Mouse (Mus musculus) intestine, postnatal 0 days (tissue): ENCODE data around the gene Gbp3. TPM values are rescaled to one million over a fixed set of nuclear protein-coding genes. Genes with fewer than 3 reads are reported as not detected.
A peak's percentile ranks its signal among the peaks of the same experiment; 100 is the strongest.
"Not testable (repeated sequence)": the region's sequence is repeated elsewhere in the genome, so short reads cannot be mapped to it uniquely, and the experiment has no call there.

Experiments
- ATAC-seq: fragments of 200-750 bp; cut with Nextera tagmentation; 2 replicates; pipeline ENCODE4 v1.8.0; 2017; ENCODE audit warnings: mild to moderate bottlenecking, moderate TSS enrichment, moderate library complexity
- H3K27ac ChIP-seq: fragments of 300-500 bp; sonication (generic); 2 replicates; pipeline ENCODE4 v1.5.1; 2014; ENCODE audit warnings: mild to moderate bottlenecking, low read depth, low read length, moderate library complexity
- H3K27me3 ChIP-seq: fragments of 300-500 bp; sonication (generic); replicated peaks from 2 replicates; pipeline ENCODE4 v1.6.1; 2014; ENCODE audit warnings: low read length, mixed read lengths; ENCODE audit not compliant: control insufficient read depth, insufficient read depth
- H3K36me3 ChIP-seq: fragments of 300-500 bp; sonication (generic); 2 replicates; pipeline ENCODE4 v1.6.1; 2014; ENCODE audit warnings: mild to moderate bottlenecking, moderate library complexity; ENCODE audit not compliant: control insufficient read depth, insufficient read depth
- H3K4me1 ChIP-seq: fragments of 300-500 bp; sonication (generic); replicated peaks from 2 replicates; pipeline ENCODE4 v1.6.1; 2014; ENCODE audit warnings: antibody characterized with exemption, low read length, mixed read lengths; ENCODE audit not compliant: control insufficient read depth, insufficient read depth
- H3K4me2 ChIP-seq: fragments of 300-500 bp; sonication (generic); replicated peaks from 2 replicates; pipeline ENCODE4 v1.6.1; 2014; ENCODE audit warnings: low read depth, mild to moderate bottlenecking, moderate library complexity
- H3K4me3 ChIP-seq: fragments of 300-500 bp; sonication (generic); 2 replicates; pipeline ENCODE4 v1.5.1; 2014; ENCODE audit warnings: low read depth, low read length
- H3K9ac ChIP-seq: fragments of 300-500 bp; sonication (generic); 2 replicates; pipeline ENCODE4 v1.6.1; 2014; ENCODE audit warnings: mild to moderate bottlenecking, low read depth, low read length
- H3K9me3 ChIP-seq: fragments of 300-500 bp; sonication (generic); 2 replicates; pipeline ENCODE4 v1.6.1; 2016; ENCODE audit warnings: mixed run types; ENCODE audit not compliant: control insufficient read depth
- CTCF ChIP-seq: sonication (generic); IDR thresholded peaks from 2 replicates; pipeline ENCODE4 v1.5.1; 2016; ENCODE audit warnings: low read depth, mild to moderate bottlenecking, control low read depth, antibody characterized with exemption, moderate library complexity
- WGBS: fragments of 180-500 bp; shearing (Covaris S2); extraction: QIAGEN DNeasy Blood & Tissue Kit; methylation state at CpG from one replicate; pipeline ENCODE4 v1.1.7; 2014; 5-methylcytosine and 5-hydroxymethylcytosine counted together
- polyA plus RNA-seq: library from polyadenylated mRNA; unstranded; fragments of >200 nt; fragmentation: Nextera tagmentation; extraction: Ambion mirVana; gene quantifications from 2 replicates; pipeline ENCODE4 v1.2.1, GENCODE M21; 2015

Gbp3 gene
- polyA plus RNA-seq, 1 experiment from 2014 or later: 7.6 TPM

- no peak overlapping the region for H3K27ac ChIP-seq
- no peak overlapping the region for H3K9ac ChIP-seq
- no peaks in the 10 kb centered on the region for H3K9me3 ChIP-seq
- peak overlapping the region; percentile 63 for H3K4me2 ChIP-seq
- H3K36me3 ChIP-seq: no peaks in the 10 kb centered on the region
- peak overlapping the region; percentile 41 for H3K4me3 ChIP-seq
- H3K27me3 ChIP-seq: no peaks in the 10 kb centered on the region
- no peaks in the 10 kb centered on the region for H3K4me1 ChIP-seq
- WGBS: 11% methylated on average over 12 of the region's 12 CpGs
- TF ChIP-seq CTCF: peak; percentile 98
- peak; percentile 56; the same call in 1 of the 2 replicates for ATAC-seq
Observed at GRCm38 (mm10) chr3:142560296-142560948, 596 bp downstream of the Gbp3 start.

GRCm38 (mm10) chr3:142561045-142561646 lies 1.3 kb downstream of the Gbp3 start:
- TF ChIP-seq CTCF: no peak
- no peak overlapping the region for H3K27ac ChIP-seq
- ATAC-seq: no peak
- WGBS: 78% methylated on average over 14 of the region's 14 CpGs
- no peak overlapping the region for H3K9ac ChIP-seq
- no peaks in the 10 kb centered on the region for H3K36me3 ChIP-seq
- H3K4me2 ChIP-seq: peak overlapping the region; percentile 63; the same call in 1 of the 2 replicates
- no peaks in the 10 kb centered on the region for H3K27me3 ChIP-seq
- no peaks in the 10 kb centered on the region for H3K4me1 ChIP-seq
- no peak overlapping the region for H3K4me3 ChIP-seq
- no peaks in the 10 kb centered on the region for H3K9me3 ChIP-seq

GRCm38 (mm10) chr3:142561666-142562065 lies 1.8 kb downstream of the Gbp3 start:
- no peak for ATAC-seq

GRCm38 (mm10) chr3:142567490-142567889 lies 7.7 kb downstream of the Gbp3 start:
- H3K27ac ChIP-seq, H3K4me3 ChIP-seq, H3K9me3 ChIP-seq, H3K9ac ChIP-seq, H3K4me1 ChIP-seq, H3K4me2 ChIP-seq, ATAC-seq, H3K27me3 ChIP-seq, H3K36me3 ChIP-seq: not testable (repeated sequence)
- 86% methylated on average over 5 of the region's 5 CpGs for whole genome bisulfite sequencing

More at GRCm38 (mm10) chr3:142561666-142562065, 1.8 kb downstream of the Gbp3 start:
- 80% methylated on average over 7 of the region's 7 CpGs for WGBS
- Histone ChIP-seq H3K36me3 (no peaks in the 10 kb centered on the region), H3K4me3 (no peak overlapping the region), H3K27me3 (no peaks in the 10 kb centered on the region), H3K27ac (no peak overlapping the region), H3K4me1 (no peaks in the 10 kb centered on the region), H3K4me2 (no peak overlapping the region), H3K9ac (no peak overlapping the region), H3K9me3 (no peaks in the 10 kb centered on the region)
- TF ChIP-seq CTCF: no peak

- H3K4me1 ChIP-seq: no peaks in the 10 kb centered on the region
- no peaks in the 10 kb centered on the region for H3K27me3 ChIP-seq
- H3K4me2 ChIP-seq: no peak overlapping the region
- WGBS: 94% methylated on average over 4 of the region's 4 CpGs
- no peak overlapping the region for H3K9ac ChIP-seq
- no peak for ATAC-seq
- H3K4me3 ChIP-seq: no peak overlapping the region
- no peak for TF ChIP-seq CTCF
- no peaks in the 10 kb centered on the region for H3K9me3 ChIP-seq
- H3K36me3 ChIP-seq: no peaks in the 10 kb centered on the region
- no peak overlapping the region for H3K27ac ChIP-seq
Observed at GRCm38 (mm10) chr3:142570738-142571137, 10.9 kb downstream of the Gbp3 start.

- H3K9me3 ChIP-seq: no peaks in the 10 kb centered on the region
- 69% methylated on average over 3 of the region's 3 CpGs for WGBS
- H3K4me3 ChIP-seq: no peak overlapping the region
- no peaks in the 10 kb centered on the region for H3K27me3 ChIP-seq
- ATAC-seq: no peak
- no peak for TF ChIP-seq CTCF
- no peaks in the 10 kb centered on the region for H3K4me1 ChIP-seq
- H3K4me2 ChIP-seq: no peak overlapping the region
- no peak overlapping the region for H3K9ac ChIP-seq
- no peak overlapping the region for H3K27ac ChIP-seq
- H3K36me3 ChIP-seq: no peaks in the 10 kb centered on the region
Observed at GRCm38 (mm10) chr3:142577108-142577507, 17.3 kb downstream of the Gbp3 start.
